Mouse (Mus musculus) cortical plate, adult 2 months (tissue): Measurements from ENCODE around the gene Hoxc9. TPM values are rescaled to one million over a fixed set of nuclear protein-coding genes. Genes with fewer than 3 reads are reported as not detected.

Experiments
- H3K27ac ChIP-seq: fragments of 200-500 bp; 2 replicates; pipeline ENCODE4 v1.5.1; 2012; ENCODE audit warnings: low read length, control low read depth, inconsistent platforms; ENCODE audit not compliant: insufficient read depth
- H3K4me1 ChIP-seq: fragments of 200-500 bp; 2 replicates; pipeline ENCODE4 v1.6.1; 2011; ENCODE audit warnings: low read length; ENCODE audit not compliant: control insufficient read depth, insufficient read depth
- H3K4me3 ChIP-seq: fragments of 200-500 bp; 2 replicates; pipeline ENCODE4 v1.5.1; 2011; ENCODE audit warnings: mild to moderate bottlenecking, low read length, control low read depth; ENCODE audit not compliant: insufficient read depth
- CTCF ChIP-seq: fragments of 200-500 bp; IDR thresholded peaks from 2 replicates; pipeline ENCODE4 v1.5.1; 2011; ENCODE audit warnings: mild to moderate bottlenecking, control low read depth, low read length; ENCODE audit not compliant: insufficient read depth; ENCODE audit errors: extremely low read depth
- POLR2A ChIP-seq: fragments of 200-500 bp; IDR thresholded peaks from 2 replicates; pipeline ENCODE4 v1.6.1; 2011; ENCODE audit warnings: mild to moderate bottlenecking, low read length, control low read depth; ENCODE audit not compliant: insufficient read depth; ENCODE audit errors: extremely low read depth
- polyA plus RNA-seq: library from polyadenylated mRNA; depleted of rRNA; stranded (reverse); fragments of >200 nt; gene quantifications from 2 replicates; pipeline ENCODE4 v1.2.3, GENCODE M21; 2012

Hoxc9 gene
- polyA plus RNA-seq, 1 experiment: not detected

DNA sequence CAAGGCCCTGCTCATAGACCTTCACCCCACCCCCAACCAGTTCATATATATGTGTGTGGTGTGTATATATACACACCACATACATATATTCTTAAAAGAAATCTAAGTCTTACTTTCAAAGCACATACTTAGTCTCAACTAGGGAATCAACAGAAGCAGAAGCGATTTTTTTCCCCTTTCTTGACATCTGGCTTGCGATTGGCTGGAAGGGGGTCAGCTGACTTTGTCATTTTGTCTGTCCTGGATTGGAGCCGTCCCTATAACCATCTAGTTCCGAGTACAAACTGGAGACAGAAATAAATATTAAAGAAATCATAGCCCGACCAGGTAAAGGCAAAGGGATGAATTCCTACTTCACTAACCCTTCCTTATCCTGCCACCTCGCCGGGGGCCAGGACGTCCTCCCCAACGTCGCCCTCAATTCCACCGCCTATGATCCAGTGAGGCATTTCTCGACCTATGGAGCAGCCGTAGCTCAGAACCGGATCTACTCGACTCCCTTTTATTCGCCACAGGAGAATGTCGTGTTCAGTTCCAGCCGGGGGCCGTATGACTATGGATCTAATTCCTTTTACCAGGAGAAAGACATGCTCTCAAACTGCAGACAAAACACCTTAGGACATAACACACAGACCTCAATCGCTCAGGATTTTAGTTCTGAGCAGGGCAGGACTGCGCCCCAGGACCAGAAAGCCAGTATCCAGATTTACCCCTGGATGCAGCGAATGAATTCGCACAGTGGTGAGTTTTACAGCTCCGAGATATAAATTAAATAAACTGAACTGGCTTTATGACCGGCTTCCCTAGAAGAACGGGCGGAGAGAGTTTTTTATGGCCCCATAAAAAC lies 33.2 kb downstream of the Hoxc9 start:
- no peak overlapping the region for H3K27ac ChIP-seq
- TF ChIP-seq POLR2A (no peak), CTCF (no peak)
- no peaks in the 10 kb centered on the region for H3K4me1 ChIP-seq
- H3K4me3 ChIP-seq: no peak overlapping the region

DNA sequence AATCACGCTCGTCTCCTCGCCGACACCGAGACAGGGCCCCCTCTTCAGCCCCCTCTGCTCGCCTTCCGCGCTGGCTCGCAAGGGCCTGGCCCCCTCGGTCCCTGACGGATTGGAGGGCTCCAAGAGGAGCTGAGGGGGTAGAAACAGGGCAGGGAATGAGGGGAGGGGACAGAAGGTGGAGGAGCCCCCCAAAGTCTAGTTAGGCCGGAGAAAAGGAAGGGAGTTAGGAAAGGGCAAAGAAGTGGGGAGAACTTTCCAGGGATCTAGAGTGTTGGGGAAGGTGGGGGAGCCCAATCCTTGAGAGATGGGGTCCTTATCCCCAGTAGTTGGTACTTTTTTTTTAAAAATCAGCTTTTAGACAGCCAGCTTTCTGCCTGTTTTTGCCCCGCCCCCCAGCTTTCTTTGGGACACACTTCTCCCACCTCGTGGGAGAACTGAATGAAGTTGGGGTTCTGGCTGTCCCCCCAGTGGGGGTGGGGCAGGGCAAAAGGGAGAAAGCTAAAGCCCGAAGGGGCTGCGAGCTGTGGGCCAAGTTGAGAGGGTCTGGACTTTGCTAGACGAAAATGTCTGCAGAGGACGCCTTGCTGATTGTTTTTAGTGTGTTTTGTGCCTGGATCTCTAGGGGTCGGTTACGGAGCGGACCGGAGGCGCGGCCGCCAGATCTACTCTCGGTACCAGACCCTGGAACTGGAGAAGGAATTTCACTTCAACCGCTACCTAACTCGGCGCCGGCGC lies 34.0 kb downstream of the Hoxc9 start:
- TF ChIP-seq POLR2A (no peak), CTCF (no peak)
- no peaks in the 10 kb centered on the region for H3K4me1 ChIP-seq
- H3K27ac ChIP-seq: no peak overlapping the region
- H3K4me3 ChIP-seq: no peak overlapping the region

- Histone ChIP-seq H3K4me3 (no peak overlapping the region), H3K4me1 (no peaks in the 10 kb centered on the region), H3K27ac (no peak overlapping the region)
- no peak for TF ChIP-seq POLR2A
- TF ChIP-seq CTCF: no peak
These were observed 34.8 kb downstream of the Hoxc9 start for GRCm38 (mm10) chr15:103010847-103011555.

GRCm38 (mm10) chr15:103011928-103012486 lies 35.8 kb downstream of the Hoxc9 start:
- Histone ChIP-seq H3K27ac (no peak overlapping the region), H3K4me3 (no peak overlapping the region), H3K4me1 (no peaks in the 10 kb centered on the region)
- TF ChIP-seq CTCF: no peak
- TF ChIP-seq POLR2A: no peak

GRCm38 (mm10) chr15:103013238-103013984 lies 37.2 kb downstream of the Hoxc9 start:
- Histone ChIP-seq H3K27ac (no peak overlapping the region), H3K4me1 (no peaks in the 10 kb centered on the region), H3K4me3 (no peak overlapping the region)
- TF ChIP-seq CTCF: peak; percentile 85
- no peak for TF ChIP-seq POLR2A

DNA sequence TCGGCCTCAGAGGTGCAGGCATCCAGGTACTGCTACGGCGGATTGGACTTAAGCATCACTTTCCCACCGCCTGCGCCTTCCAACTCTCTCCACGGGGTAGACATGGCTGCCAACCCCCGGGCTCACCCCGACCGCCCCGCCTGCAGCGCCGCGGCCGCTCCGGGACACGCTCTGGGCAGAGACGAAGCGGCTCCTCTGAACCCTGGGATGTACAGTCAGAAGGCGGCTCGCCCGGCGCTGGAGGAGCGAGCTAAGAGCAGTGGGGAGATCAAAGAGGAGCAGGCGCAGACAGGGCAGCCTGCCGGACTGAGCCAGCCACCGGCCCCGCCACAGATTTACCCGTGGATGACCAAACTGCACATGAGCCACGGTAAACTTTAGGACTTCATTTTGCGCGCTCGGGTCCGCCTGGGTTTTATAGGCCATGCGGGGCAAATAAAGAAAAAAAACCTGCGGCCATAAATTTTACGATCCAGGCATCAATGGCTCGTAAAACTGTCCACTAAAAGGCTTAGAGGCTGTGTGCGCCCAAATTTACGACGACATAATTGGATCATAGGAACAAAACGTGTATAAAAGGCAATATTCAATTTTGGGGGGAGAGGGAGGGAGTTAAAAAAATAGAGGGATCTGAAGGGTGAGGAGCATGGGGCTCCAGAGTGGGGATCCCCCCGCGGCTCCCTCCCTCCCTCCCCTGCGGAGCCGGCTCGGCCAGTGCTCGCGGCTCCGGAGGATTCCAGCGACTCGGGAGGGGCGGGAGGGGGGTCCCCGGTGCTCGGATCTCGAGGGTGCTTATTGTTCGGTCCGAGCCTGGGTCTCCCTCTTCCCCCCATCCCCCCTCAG lies 38.1 kb downstream of the Hoxc9 start:
- Histone ChIP-seq H3K27ac (no peak overlapping the region), H3K4me3 (no peak overlapping the region), H3K4me1 (no peaks in the 10 kb centered on the region)
- TF ChIP-seq POLR2A: no peak
- no peak for TF ChIP-seq CTCF

DNA sequence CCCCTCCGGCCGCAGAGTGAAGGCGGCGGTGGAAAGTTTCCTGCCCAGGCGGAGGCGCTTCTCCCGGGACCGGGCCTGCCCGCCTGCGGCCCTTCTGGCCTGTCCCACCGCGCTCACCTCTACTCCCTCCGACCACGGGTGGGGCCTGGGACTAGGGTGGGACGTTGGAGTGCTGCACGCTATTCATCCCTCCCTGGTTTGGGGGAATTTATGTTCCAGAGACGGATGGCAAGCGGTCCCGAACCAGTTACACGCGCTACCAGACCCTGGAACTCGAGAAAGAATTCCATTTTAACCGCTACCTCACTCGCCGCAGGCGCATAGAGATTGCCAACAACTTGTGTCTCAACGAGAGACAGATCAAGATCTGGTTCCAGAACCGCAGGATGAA lies 38.8 kb downstream of the Hoxc9 start:
- Histone ChIP-seq H3K4me1 (no peaks in the 10 kb centered on the region), H3K4me3 (no peak overlapping the region), H3K27ac (no peak overlapping the region)
- TF ChIP-seq CTCF (no peak), POLR2A (no peak)
